9 mouse cellular contexts compared by ENCODE assay signal in the genomic region with DNA sequence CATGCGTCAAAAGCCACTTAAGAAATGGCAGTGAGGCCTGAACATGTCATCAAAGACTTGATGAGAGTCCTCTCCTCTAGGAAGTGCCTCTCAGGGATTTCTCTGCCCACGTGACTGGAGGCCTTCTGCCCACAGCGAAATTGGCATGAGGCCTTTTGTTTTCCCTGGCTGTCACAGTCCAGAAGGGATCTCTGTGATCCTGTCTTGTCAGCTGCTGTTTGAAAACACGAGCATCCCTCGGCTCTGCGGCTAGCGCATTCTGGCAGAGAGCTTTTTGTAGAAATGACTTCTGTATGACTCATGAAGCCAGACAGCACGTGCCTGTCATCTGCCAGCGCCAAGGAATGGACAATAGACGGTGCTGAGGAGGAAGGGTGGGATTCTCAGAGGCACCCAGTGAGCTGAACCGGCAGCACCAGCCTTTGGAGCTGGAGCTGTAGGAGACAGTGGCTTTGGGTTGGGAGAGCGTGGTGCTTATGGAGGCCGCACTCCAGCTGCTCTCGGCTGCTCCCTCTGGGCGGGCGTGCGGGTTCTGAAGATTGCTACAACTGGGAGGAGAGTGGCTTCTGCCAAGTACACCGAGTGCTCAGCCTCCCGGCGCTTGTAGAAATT. TPM values are rescaled to one million over a fixed set of nuclear protein-coding genes. Genes with fewer than 3 reads are reported as not detected.
DNase-seq lines count a peak whose midpoint lies in the region; ATAC-seq lines count a peak whose summit lies in the region.
"Had no signal": no experiment of that assay in that cellular context is flagged by ENCODE, and none has a peak within 500 bp of the region (broad histone marks: within the 10 kb centered on the region; RNA-seq: fewer than 3 reads in every experiment).

No protein-coding gene starts in this region.

- H3K9ac ChIP-seq in hindbrain, embryonic 15.5 days = no peak overlapping the region

- peak; percentile 64; the same call in 1 of the 2 replicates for ATAC-seq in hindbrain, embryonic 15.5 days (ENCODE audit: low FRiP score, low read depth)

- H3K27ac ChIP-seq in hindbrain, embryonic 15.5 days (replicated peaks) = peak overlapping the region; percentile 65

- intact Hi-C loops in left cerebral cortex, postnatal 10 days (cut with DNase I) = no loop called here

- no peak overlapping the region for H3K4me3 ChIP-seq in hindbrain, embryonic 15.5 days

- peak; percentile 78 for DNase-seq in Muller cell, postnatal 12 days (ENCODE audit: inconsistent ontology term)
- peak; percentile 83 for DNase-seq in adrenal gland, postnatal 14 days
- peak; percentile 79 for DNase-seq in frontal cortex, adult 2 months (ENCODE audit: extremely low spot score in 1 of 2, low spot score in 1 of 2)
- DNase-seq in left cerebral cortex, postnatal 10 days (ENCODE audit: extremely low spot score in 1 of 2, low spot score in 2 of 2) = peak; percentile 45 to 63
- peak; percentile 40 for DNase-seq in right cerebral cortex, postnatal 14 days
- no peak for DNase-seq in liver
- no peak for DNase-seq in thymus, postnatal 4 days

- peaks cover 59% of the 10 kb centered on the region for H3K36me3 ChIP-seq in hindbrain, embryonic 15.5 days

- no peaks in the 10 kb centered on the region for H3K9me3 ChIP-seq in hindbrain, embryonic 15.5 days

- no peak overlapping the region for H3K4me2 ChIP-seq in hindbrain, embryonic 15.5 days

- H3K4me1 ChIP-seq in hindbrain, embryonic 15.5 days (replicated peaks) = peaks cover 9% of the 10 kb centered on the region; the same call in 1 of the 2 replicates

- no peaks in the 10 kb centered on the region for H3K27me3 ChIP-seq in hindbrain, embryonic 15.5 days

- 60% methylated on average over 20 of the region's 20 CpGs for WGBS in hindbrain, embryonic 15.5 days

RNA-seq across cellular contexts. Expression of gene Smarcal1, which starts 10.4 kb away (rescaled TPM):
- 33.7 and 37.4 TPM in 2 replicates for total RNA-seq in adrenal gland, postnatal 14 days (2021)
- 37.5 and 46.9 TPM in 2 replicates for polyA plus RNA-seq in frontal cortex, adult 2 months (2012; rRNA removed)
- 27.8 and 29.7 TPM in 2 replicates for polyA plus RNA-seq in hindbrain, embryonic 15.5 days (2015; fragmentation: Nextera tagmentation; extraction: Ambion mirVana)
- total RNA-seq in left cerebral cortex, postnatal 10 days (2021) = 10 to 100 TPM; 50.3 to 51.2 TPM

RNA-seq across cellular contexts. Expression of gene March4, which starts 56.7 kb away (rescaled TPM):
- 0.78 and 1.7 TPM in 2 replicates for total RNA-seq in adrenal gland, postnatal 14 days (2021)
- 9.5 and 10.1 TPM in 2 replicates for polyA plus RNA-seq in frontal cortex, adult 2 months (2012; rRNA removed)
- polyA plus RNA-seq in hindbrain, embryonic 15.5 days (2015; fragmentation: Nextera tagmentation; extraction: Ambion mirVana) = 9.3 and 12.2 TPM in 2 replicates
- total RNA-seq in left cerebral cortex, postnatal 10 days (2021) = 10 to 100 TPM; 47.6 to 50.1 TPM
- polyA plus RNA-seq: liver, embryonic 16.5 days had no signal

Comparison
In these comparisons a context has a peak if more than half of its experiments do, and no peak if none do; other contexts are left out.
1. DNase-seq: peak in Muller cell, postnatal 12 days (single experiment), adrenal gland, postnatal 14 days (single experiment), frontal cortex, adult 2 months (2 of 2), left cerebral cortex, postnatal 10 days (2 of 2) and right cerebral cortex, postnatal 14 days (single experiment); none in liver (single experiment) and thymus, postnatal 4 days (single experiment).
2. RNA of gene March4, which starts 56.7 kb away (total RNA-seq): 47.6 to 50.1 TPM in left cerebral cortex, postnatal 10 days; 0.78 to 1.7 TPM in adrenal gland, postnatal 14 days; every median in the first group is over 10 times any median in the second.